Mouse (Mus musculus) liver, adult 10 weeks (tissue): ENCODE data around the gene Gm4952. TPM values are rescaled to one million over a fixed set of nuclear protein-coding genes. Genes with fewer than 3 reads are reported as not detected.

Experiments used
- polyA plus RNA-seq: library from polyadenylated mRNA; stranded (reverse); fragments of 350-450 nt; fragmentation: Illumina TruSeq; extraction: RNeasy Lipid Tissue Mini Kit (QIAGEN cat#74804); gene quantifications from one replicate; pipeline ENCODE4 v1.2.3, GENCODE M21; 2014; ENCODE audit warnings: low read depth, low replicate concordance

Gene Gm4952
- 491 TPM for polyA plus RNA-seq

GRCm38 (mm10) chr19:12599674-12600073, at the start of gene Gm4952:
Gm4952 (plus strand) TSS chr19:12599974.

GRCm38 (mm10) chr19:12633176-12633575, 33.4 kb downstream of the Gm4952 start, which contains the start of gene Glyat:
Glyat (plus strand) TSS chr19:12633308.

DNA sequence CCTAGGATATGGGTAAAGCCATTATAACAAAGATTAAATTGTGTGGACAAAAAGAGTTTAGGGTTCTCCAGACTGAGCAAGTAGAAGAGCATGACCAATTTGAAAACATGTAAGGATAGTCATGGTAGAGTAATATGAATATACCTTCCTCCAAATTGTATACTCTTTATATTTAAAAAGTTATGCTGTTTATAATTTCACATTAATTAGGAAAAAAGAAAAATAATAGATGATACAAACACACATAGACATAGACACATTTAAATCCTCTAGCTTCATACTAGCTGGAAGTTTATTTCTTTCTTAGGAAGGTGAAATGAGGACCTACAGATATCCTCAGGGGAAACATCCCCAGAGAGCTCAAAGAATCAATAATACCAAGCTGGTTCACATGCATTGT, 70.4 kb downstream of the Gm4952 start, which contains the start of gene Olfr1442:
TSS of gene Olfr1442 (plus strand) at position 301 of the 400 bp plus-strand sequence.

GRCm38 (mm10) chr19:12677812-12678211, 78.0 kb downstream of the Gm4952 start, which contains the start of gene Olfr1443:
Olfr1443 (plus strand) TSS chr19:12678112.

Other genes starting within 250 kb of the Gm4952 start
- gene Olfr1440, start 212.7 kb upstream of the Gm4952 start, polyA plus RNA-seq, result not detected
- gene Olfr1441, start 182.5 kb upstream of the Gm4952 start, polyA plus RNA-seq, result not detected
- gene Pfpl, start 172.1 kb upstream of the Gm4952 start, polyA plus RNA-seq, result not detected
- 37.5 TPM for gene Mpeg1, start 139.2 kb upstream of the Gm4952 start, polyA plus RNA-seq
- 8.9 TPM for gene Dtx4, start 98.5 kb upstream of the Gm4952 start, polyA plus RNA-seq
- gene Fam111a, start 54.2 kb upstream of the Gm4952 start, polyA plus RNA-seq, result 5.5 TPM
- gene Glyat, start 33.3 kb downstream of the Gm4952 start, polyA plus RNA-seq, result 1,308 TPM
- gene Olfr1442, start 70.5 kb downstream of the Gm4952 start, polyA plus RNA-seq, result 0.53 TPM
- not detected for gene Olfr1443, start 78.1 kb downstream of the Gm4952 start, polyA plus RNA-seq
- 240 TPM for gene Keg1, start 95.8 kb downstream of the Gm4952 start, polyA plus RNA-seq
- gene Cntf, start 165.7 kb downstream of the Gm4952 start, polyA plus RNA-seq, result 1.2 TPM
- 88.8 TPM for gene Zfp91, start 196.2 kb downstream of the Gm4952 start, polyA plus RNA-seq
- gene Lpxn, start 196.2 kb downstream of the Gm4952 start, polyA plus RNA-seq, result 1.9 TPM
- not detected for gene Gm5244, start 246.7 kb downstream of the Gm4952 start, polyA plus RNA-seq